Mouse (Mus musculus) lung, embryonic 14.5 days (tissue): ENCODE data around the gene Men1. TPM values are rescaled to one million over a fixed set of nuclear protein-coding genes. Genes with fewer than 3 reads are reported as not detected.
"Not testable (repeated sequence)": the region's sequence is repeated elsewhere in the genome, so short reads cannot be mapped to it uniquely, and the experiment has no call there.

ENCODE experiments used
- ATAC-seq: fragments of 200-750 bp; cut with Nextera tagmentation; 2 replicates; pipeline ENCODE4 v1.8.0; 2017; ENCODE audit warnings: mild to moderate bottlenecking, moderate TSS enrichment, moderate library complexity; ENCODE audit not compliant: insufficient read depth
- DNase-seq: peaks from one replicate; pipeline ENCODE4 v3.0.0-alpha.2; 2015
- H3K27ac ChIP-seq: fragments of 300-500 bp; sonication (generic); 2 replicates; pipeline ENCODE4 v1.5.1; 2014; ENCODE audit warnings: low read depth, mild to moderate bottlenecking, moderate library complexity
- H3K27me3 ChIP-seq: fragments of 300-500 bp; sonication (generic); 2 replicates; pipeline ENCODE4 v1.6.1; 2014; ENCODE audit warnings: low read length, control low read depth; ENCODE audit not compliant: insufficient read depth
- H3K36me3 ChIP-seq: fragments of 300-500 bp; sonication (generic); 2 replicates; pipeline ENCODE4 v1.6.1; 2014; ENCODE audit warnings: control low read depth; ENCODE audit not compliant: insufficient read depth
- H3K4me1 ChIP-seq: fragments of 300-500 bp; sonication (generic); 2 replicates; pipeline ENCODE4 v1.6.1; 2014; ENCODE audit warnings: antibody characterized with exemption, control low read depth; ENCODE audit not compliant: insufficient read depth
- H3K4me2 ChIP-seq: fragments of 300-500 bp; sonication (generic); 2 replicates; pipeline ENCODE4 v1.6.1; 2014; ENCODE audit warnings: mild to moderate bottlenecking
- H3K4me3 ChIP-seq: fragments of 300-500 bp; sonication (generic); 2 replicates; pipeline ENCODE4 v1.5.1; 2014; ENCODE audit warnings: low read depth, low read length
- H3K9ac ChIP-seq: fragments of 300-500 bp; sonication (generic); 2 replicates; pipeline ENCODE4 v1.6.1; 2014
- H3K9me3 ChIP-seq: fragments of 300-500 bp; sonication (generic); 2 replicates; pipeline ENCODE4 v1.6.1; 2016; ENCODE audit warnings: low read depth, low read length, control low read depth
- CTCF ChIP-seq: IDR thresholded peaks from 2 replicates; pipeline ENCODE4 v1.5.1; 2016; ENCODE audit warnings: antibody characterized with exemption, low read depth
- WGBS: fragments of 180-500 bp; shearing (Covaris S2); extraction: QIAGEN DNeasy Blood & Tissue Kit; methylation state at CpG from one replicate; pipeline ENCODE4 v1.1.7; 2014; 5-methylcytosine and 5-hydroxymethylcytosine counted together
- polyA plus RNA-seq: library from polyadenylated mRNA; unstranded; fragments of >200 nt; fragmentation: Nextera tagmentation; extraction: Ambion mirVana; gene quantifications from 2 replicates; pipeline ENCODE4 v1.2.1, GENCODE M21; 2014

Gene Men1
- polyA plus RNA-seq, 1 experiment from 2014 or later, result 68.6 TPM

- Histone ChIP-seq H3K4me2 (peak overlapping the region; percentile 75), H3K36me3 (peaks cover 15% of the 10 kb centered on the region), H3K4me3 (peak overlapping the region; percentile 62), H3K27ac (peak overlapping the region; percentile 76), H3K27me3 (no peaks in the 10 kb centered on the region), H3K9me3 (no peaks in the 10 kb centered on the region), H3K9ac (peak overlapping the region; percentile 54), H3K4me1 (no peaks in the 10 kb centered on the region)
- WGBS, result under 1% methylated on average over 30 of the region's 34 CpGs
- DNase-seq, result peak; percentile 89
- TF ChIP-seq CTCF, result peak; percentile 84
- peak; percentile 66 for ATAC-seq
Observed at GRCm38 (mm10) chr19:6306586-6306985, 28.2 kb upstream of the Men1 start.

- no peaks in the 10 kb centered on the region for H3K9me3 ChIP-seq
- peaks cover 20% of the 10 kb centered on the region for H3K36me3 ChIP-seq
- no peaks in the 10 kb centered on the region for H3K27me3 ChIP-seq
- H3K4me3 ChIP-seq, result peak overlapping the region; percentile 62; the same call in 1 of the 2 replicates
- H3K4me1 ChIP-seq, result no peaks in the 10 kb centered on the region
- peak overlapping the region; percentile 75; the same call in 1 of the 2 replicates for H3K4me2 ChIP-seq
- ATAC-seq, result no peak
- WGBS, result 58% methylated on average over 9 of the region's 9 CpGs
- H3K27ac ChIP-seq, result peak overlapping the region; percentile 24; the same call in 1 of the 2 replicates
- no peak for DNase-seq
- TF ChIP-seq CTCF, result no peak
- H3K9ac ChIP-seq, result no peak overlapping the region
Observed at GRCm38 (mm10) chr19:6307733-6308531, 26.8 kb upstream of the Men1 start.

DNA sequence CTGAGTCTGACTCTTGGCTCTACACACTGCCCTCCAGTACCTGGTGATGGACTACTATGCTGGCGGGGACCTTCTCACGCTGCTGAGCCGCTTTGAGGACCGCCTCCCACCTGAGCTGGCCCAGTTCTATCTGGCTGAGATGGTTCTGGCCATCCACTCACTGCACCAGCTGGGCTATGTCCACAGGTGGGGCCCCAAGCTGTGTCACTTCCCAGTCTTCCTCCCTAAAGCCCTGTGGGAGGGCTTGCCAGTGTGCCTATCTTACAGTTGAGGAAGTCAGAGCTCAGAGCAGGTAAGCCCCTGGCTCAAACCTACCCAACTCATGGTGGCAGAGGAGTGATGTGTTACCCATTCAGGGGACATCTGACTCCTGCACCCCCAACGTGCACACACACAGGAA, 24.6 kb upstream of the Men1 start:
- Histone ChIP-seq H3K9ac (no peak overlapping the region), H3K27ac (no peak overlapping the region), H3K4me1 (no peaks in the 10 kb centered on the region), H3K4me3 (no peak overlapping the region), H3K27me3 (no peaks in the 10 kb centered on the region), H3K36me3 (peaks cover 35% of the 10 kb centered on the region), H3K4me2 (no peak overlapping the region), H3K9me3 (no peaks in the 10 kb centered on the region)
- 92% methylated on average over 5 of the region's 5 CpGs for WGBS
- TF ChIP-seq CTCF, result no peak
- ATAC-seq, result no peak
- DNase-seq, result no peak

GRCm38 (mm10) chr19:6311783-6312182, 23.0 kb upstream of the Men1 start:
- not testable (repeated sequence) for H3K27me3 ChIP-seq, H3K9me3 ChIP-seq, H3K4me3 ChIP-seq, ATAC-seq, H3K4me2 ChIP-seq, H3K4me1 ChIP-seq, H3K9ac ChIP-seq, DNase-seq, H3K27ac ChIP-seq
- 82% methylated on average over 3 of the region's 3 CpGs for WGBS
- peaks cover 50% of the 10 kb centered on the region for H3K36me3 ChIP-seq

DNA sequence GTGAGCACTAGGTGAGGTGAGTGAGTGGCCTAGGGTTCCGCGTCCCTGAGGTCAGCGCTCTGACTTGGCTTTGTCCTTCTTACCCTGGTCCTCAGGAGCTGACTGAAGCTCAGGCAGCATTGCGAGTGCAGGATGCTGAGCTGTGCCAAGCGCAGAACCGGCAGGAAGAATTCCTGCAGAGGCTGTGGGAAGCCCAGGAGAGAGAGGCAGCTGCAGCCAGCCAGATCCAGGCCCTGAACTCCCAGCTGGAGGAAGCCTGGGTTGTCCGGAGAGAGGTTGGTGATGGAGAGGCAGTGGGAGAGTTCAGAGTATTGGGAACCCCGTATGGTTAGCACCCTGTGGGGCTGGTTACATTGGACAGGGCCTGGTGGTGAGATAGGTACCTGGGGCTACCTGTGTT, 21.0 kb upstream of the Men1 start:
- Histone ChIP-seq H3K4me3 (no peak overlapping the region), H3K27ac (no peak overlapping the region), H3K9me3 (no peaks in the 10 kb centered on the region), H3K36me3 (peaks cover 70% of the 10 kb centered on the region), H3K4me2 (no peak overlapping the region), H3K4me1 (no peaks in the 10 kb centered on the region), H3K9ac (no peak overlapping the region), H3K27me3 (no peaks in the 10 kb centered on the region)
- 80% methylated on average over 8 of the region's 8 CpGs for WGBS
- no peak for DNase-seq
- no peak for ATAC-seq
- TF ChIP-seq CTCF, result no peak

- Histone ChIP-seq H3K27ac (no peak overlapping the region), H3K4me3 (no peak overlapping the region), H3K4me2 (no peak overlapping the region), H3K9me3 (no peaks in the 10 kb centered on the region), H3K36me3 (peaks cover 77% of the 10 kb centered on the region), H3K4me1 (no peaks in the 10 kb centered on the region), H3K9ac (no peak overlapping the region), H3K27me3 (no peaks in the 10 kb centered on the region)
- ATAC-seq, result no peak
- WGBS, result 58% methylated on average over 8 of the region's 8 CpGs
- TF ChIP-seq CTCF, result no peak
- DNase-seq, result no peak
Observed at GRCm38 (mm10) chr19:6314513-6314912, 20.3 kb upstream of the Men1 start.

DNA sequence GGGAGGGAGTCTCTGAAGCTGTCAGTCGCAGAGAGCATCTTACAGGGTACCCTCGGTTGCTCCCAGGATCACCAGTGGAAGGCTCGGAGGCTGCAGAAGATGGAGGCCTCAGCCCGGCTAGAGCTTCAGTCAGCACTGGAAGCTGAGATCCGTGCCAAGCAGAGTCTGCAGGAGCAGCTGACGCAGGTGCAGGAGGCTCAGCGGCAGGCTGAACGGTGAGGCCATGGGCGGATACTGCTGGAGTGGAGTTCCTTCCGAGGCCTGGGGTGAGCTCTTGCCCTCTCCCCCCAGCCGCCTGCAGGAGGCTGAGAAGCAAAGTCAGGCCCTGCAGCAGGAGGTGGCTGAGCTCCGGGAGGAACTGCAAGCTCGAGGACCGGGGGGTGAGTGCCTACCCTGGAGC, 19.2 kb upstream of the Men1 start:
- H3K36me3 ChIP-seq, result peaks cover 80% of the 10 kb centered on the region
- no peaks in the 10 kb centered on the region for H3K27me3 ChIP-seq
- no peak overlapping the region for H3K9ac ChIP-seq
- H3K9me3 ChIP-seq, result no peaks in the 10 kb centered on the region
- ATAC-seq (no peak), DNase-seq (no peak)
- H3K27ac ChIP-seq, result no peak overlapping the region
- no peak overlapping the region for H3K4me2 ChIP-seq
- H3K4me3 ChIP-seq, result no peak overlapping the region
- H3K4me1 ChIP-seq, result no peaks in the 10 kb centered on the region
- no peak for TF ChIP-seq CTCF
- WGBS, result 73% methylated on average over 14 of the region's 14 CpGs
